ENCODE assay signal across 8 mouse cellular contexts in the genomic region with DNA sequence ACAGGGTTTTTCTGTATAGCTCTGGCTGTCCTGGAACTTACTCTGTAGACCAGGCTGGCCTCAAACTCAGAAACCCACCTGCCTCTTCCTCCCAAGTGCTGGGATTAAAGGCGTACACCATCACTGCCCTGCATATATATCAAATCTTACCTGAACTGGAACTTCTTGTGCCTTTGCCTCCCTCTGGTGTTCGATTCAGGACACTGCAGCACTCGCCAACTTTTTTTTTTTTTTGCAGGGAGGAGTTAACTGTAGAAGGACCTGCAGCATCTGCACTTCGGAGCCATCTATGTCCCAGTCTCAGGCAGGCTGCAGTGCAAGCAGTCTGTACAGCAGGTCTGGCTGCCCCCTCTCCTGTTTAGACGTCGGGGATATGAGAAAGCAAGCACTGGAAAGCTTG.
DNase-seq lines count a peak whose midpoint lies in the region; ATAC-seq and TF ChIP-seq lines count a peak whose summit lies in the region.

No protein-coding gene starts in this region.

- H3K4me1 ChIP-seq in intestine, postnatal 0 days (replicated peaks; ENCODE audit: control insufficient read depth, insufficient read depth, low read length) = no peaks in the 10 kb centered on the region
- H3K4me1 ChIP-seq in intestine, embryonic 16.5 days (ENCODE audit: control insufficient read depth, insufficient read depth, low read length) = no peaks in the 10 kb centered on the region
- H3K4me1 ChIP-seq in E14TG2a.4 (replicated peaks; ENCODE audit: low read depth, low read length) = no peaks in the 10 kb centered on the region
- no peaks in the 10 kb centered on the region for H3K4me1 ChIP-seq in embryonic fibroblast, embryonic 13.5 days (ENCODE audit: control insufficient read depth, insufficient read depth, low read length)
- H3K4me1 ChIP-seq in midbrain, postnatal 0 days (ENCODE audit: insufficient read depth, low read length) = no peaks in the 10 kb centered on the region

- 16% methylated on average over 6 of the region's 6 CpGs for WGBS in intestine, postnatal 0 days
- 14% methylated on average over 6 of the region's 6 CpGs for WGBS in intestine, embryonic 16.5 days
- WGBS in midbrain, postnatal 0 days = 16% methylated on average over 6 of the region's 6 CpGs

- H3K4me3 ChIP-seq in intestine, postnatal 0 days (ENCODE audit: low read depth, low read length) = no peak overlapping the region
- H3K4me3 ChIP-seq in intestine, embryonic 16.5 days (ENCODE audit: low read length) = no peak overlapping the region
- no peak overlapping the region for H3K4me3 ChIP-seq in E14TG2a.4 (replicated peaks; ENCODE audit: low read length)
- H3K4me3 ChIP-seq in embryonic fibroblast, embryonic 13.5 days (ENCODE audit: insufficient read depth, low read length) = no peak overlapping the region
- H3K4me3 ChIP-seq in midbrain, postnatal 0 days (ENCODE audit: low read depth, low read length) = no peak overlapping the region

- peak; percentile 79 for TF ChIP-seq CTCF in intestine, postnatal 0 days (IDR thresholded peaks at IDR 0.05; ENCODE audit: low read depth)
- TF ChIP-seq CTCF in E14TG2a.4 (conservative IDR thresholded peaks at IDR 0.05; ENCODE audit: low read length) = peak; percentile 81
- 0 out of 2 replicates have a peak, but pooled peaks have one; percentile 47 for TF ChIP-seq CTCF in embryonic fibroblast, embryonic 13.5 days (IDR thresholded peaks at IDR 0.05; ENCODE audit: borderline replicate concordance, insufficient read depth, low read length)
- TF ChIP-seq CTCF in midbrain, postnatal 0 days (IDR thresholded peaks at IDR 0.05) = peak; percentile 84

- H3K9ac ChIP-seq in intestine, postnatal 0 days (ENCODE audit: low read depth, low read length) = no peak overlapping the region
- H3K9ac ChIP-seq in intestine, embryonic 16.5 days (ENCODE audit: low read depth, low read length) = no peak overlapping the region
- no peak overlapping the region for H3K9ac ChIP-seq in midbrain, postnatal 0 days (replicated peaks; ENCODE audit: low read length, poor library complexity, severe bottlenecking)

- DNase-seq in adrenal gland, postnatal 10 days = peak; percentile 33
- peak; percentile 1 for DNase-seq in layer of hippocampus, adult 9-10 months (ENCODE audit: low spot score)
- peak; percentile 62 for DNase-seq in midbrain, postnatal 0 days (ENCODE audit: low spot score)
- DNase-seq in spleen, postnatal 36 days (ENCODE audit: low spot score in 2 of 2) = no peak

- H3K4me2 ChIP-seq in intestine, postnatal 0 days (replicated peaks; ENCODE audit: low read depth) = no peak overlapping the region
- no peak overlapping the region for H3K4me2 ChIP-seq in intestine, embryonic 16.5 days (ENCODE audit: low read depth, low read length)
- no peak overlapping the region for H3K4me2 ChIP-seq in midbrain, postnatal 0 days (ENCODE audit: low read depth, low read length, poor library complexity, severe bottlenecking)

- H3K27me3 ChIP-seq in intestine, postnatal 0 days (replicated peaks; ENCODE audit: control insufficient read depth, insufficient read depth, low read length) = no peaks in the 10 kb centered on the region
- H3K27me3 ChIP-seq in intestine, embryonic 16.5 days (replicated peaks; ENCODE audit: control insufficient read depth, insufficient read depth, low read length) = no peaks in the 10 kb centered on the region
- H3K27me3 ChIP-seq in E14TG2a.4 (ENCODE audit: insufficient read depth, low read length) = peaks cover 5% of the 10 kb centered on the region; the same call in 1 of the 2 replicates
- no peaks in the 10 kb centered on the region for H3K27me3 ChIP-seq in midbrain, postnatal 0 days (ENCODE audit: insufficient read depth, low read length)

- H3K27ac ChIP-seq in intestine, postnatal 0 days (ENCODE audit: low read depth, low read length) = no peak overlapping the region
- no peak overlapping the region for H3K27ac ChIP-seq in intestine, embryonic 16.5 days (ENCODE audit: low read length)
- no peak overlapping the region for H3K27ac ChIP-seq in embryonic fibroblast, embryonic 13.5 days (ENCODE audit: insufficient read depth, low read length)
- no peak overlapping the region for H3K27ac ChIP-seq in midbrain, postnatal 0 days (ENCODE audit: low read depth, low read length)

- no peak for TF ChIP-seq POLR2A in embryonic fibroblast, embryonic 13.5 days (IDR thresholded peaks at IDR 0.05; ENCODE audit: low read depth, low read length)

- no peaks in the 10 kb centered on the region for H3K9me3 ChIP-seq in intestine, postnatal 0 days (ENCODE audit: control insufficient read depth)
- H3K9me3 ChIP-seq in intestine, embryonic 16.5 days (ENCODE audit: control insufficient read depth, low read length) = no peaks in the 10 kb centered on the region
- H3K9me3 ChIP-seq in E14TG2a.4 (ENCODE audit: low read length) = peaks cover 5% of the 10 kb centered on the region; the same call in 1 of the 2 replicates
- no peaks in the 10 kb centered on the region for H3K9me3 ChIP-seq in midbrain, postnatal 0 days (ENCODE audit: low read length)

- no peak for ATAC-seq in intestine, postnatal 0 days
- no peak for ATAC-seq in intestine, embryonic 16.5 days
- no peak for ATAC-seq in midbrain, postnatal 0 days (ENCODE audit: low FRiP score)

- no peaks in the 10 kb centered on the region for H3K36me3 ChIP-seq in intestine, postnatal 0 days (ENCODE audit: control insufficient read depth, insufficient read depth)
- H3K36me3 ChIP-seq in intestine, embryonic 16.5 days (ENCODE audit: control insufficient read depth, insufficient read depth, low read length) = no peaks in the 10 kb centered on the region
- H3K36me3 ChIP-seq in E14TG2a.4 (ENCODE audit: insufficient read depth, low read length) = no peaks in the 10 kb centered on the region
- no peaks in the 10 kb centered on the region for H3K36me3 ChIP-seq in midbrain, postnatal 0 days (ENCODE audit: insufficient read depth, low read length)

Comparison
In these comparisons a context has a peak if more than half of its experiments do, and no peak if none do; other contexts are left out.
1. DNase-seq: peak in adrenal gland, postnatal 10 days (single experiment), layer of hippocampus, adult 9-10 months (single experiment) and midbrain, postnatal 0 days (single experiment); none in spleen, postnatal 36 days (0 of 2).
2. Peak in every context shown above with its lines, with median percentiles within 50 percentile points of each other: CTCF ChIP-seq.